Mouse (Mus musculus) stomach, postnatal 0 days (tissue): Measurements from ENCODE around the gene Ica1.

ENCODE experiments used
- CTCF ChIP-seq: IDR thresholded peaks from 2 replicates; pipeline ENCODE4 v1.5.1; 2016; ENCODE audit warnings: antibody characterized with exemption, low read depth, mild to moderate bottlenecking, moderate library complexity
- EP300 ChIP-seq: optimal IDR thresholded peaks from 2 replicates; pipeline ENCODE3; 2016; ENCODE audit warnings: antibody characterized with exemption

- no peak for TF ChIP-seq EP300
- TF ChIP-seq CTCF = no peak
These were observed 147.8 kb downstream of the Ica1 start for GRCm38 (mm10) chr6:8630531-8630930.
